Mouse (Mus musculus) liver, embryonic 14.5 days (tissue): Measurements from ENCODE around the gene Olfr715b. TPM values are rescaled to one million over a fixed set of nuclear protein-coding genes. Genes with fewer than 3 reads are reported as not detected.
"Not testable (repeated sequence)": the region's sequence is repeated elsewhere in the genome, so short reads cannot be mapped to it uniquely, and the experiment has no call there.

Experiments
- ATAC-seq: fragments of 200-750 bp; cut with Nextera tagmentation; 2 replicates; pipeline ENCODE4 v1.8.0; 2017; ENCODE audit warnings: moderate number of reproducible peaks, mild to moderate bottlenecking, moderate library complexity; ENCODE audit not compliant: insufficient read depth
- DNase-seq, 3 experiments: peaks; one replicate each; pipeline ENCODE4 v3.0.0-alpha.2; 2012 to 2013; ENCODE audit warnings: low read depth in 3 of 3, low spot score in 3 of 3
- H3K27ac ChIP-seq: fragments of 300-500 bp; sonication (generic); 2 replicates; pipeline ENCODE4 v1.5.1; 2014; ENCODE audit warnings: moderate library complexity, mild to moderate bottlenecking, control low read depth, inconsistent platforms
- H3K27me3 ChIP-seq: fragments of 300-500 bp; sonication (generic); 2 replicates; pipeline ENCODE4 v1.6.1; 2014; ENCODE audit warnings: mild to moderate bottlenecking, low read length, moderate library complexity; ENCODE audit not compliant: control insufficient read depth, insufficient read depth
- H3K36me3 ChIP-seq: fragments of 300-500 bp; sonication (generic); replicated peaks from 2 replicates; pipeline ENCODE4 v1.6.1; 2014; ENCODE audit warnings: low read depth; ENCODE audit not compliant: control insufficient read depth, insufficient read depth
- H3K4me1 ChIP-seq, 2 experiments: fragments of 200-500 bp in 1 of 2; fragments of 300-500 bp in 1 of 2; sonication (generic) in 1 of 2; replicated peaks; 2 replicates each; pipeline ENCODE4 v1.6.1; 2012 to 2014; ENCODE audit warnings: antibody characterized with exemption in 1 of 2, inconsistent platforms in 1 of 2, low read length in 1 of 2; ENCODE audit not compliant: control insufficient read depth in 2 of 2, insufficient read depth in 2 of 2
- H3K4me2 ChIP-seq: fragments of 300-500 bp; sonication (generic); 2 replicates; pipeline ENCODE4 v1.6.1; 2014; ENCODE audit warnings: low read depth, mild to moderate bottlenecking, control low read depth, moderate library complexity
- H3K4me3 ChIP-seq, 2 experiments: fragments of 200-500 bp in 1 of 2; fragments of 300-500 bp in 1 of 2; sonication (generic) in 1 of 2; 2 replicates each; pipeline ENCODE4 v1.5.1; 2012 to 2014; ENCODE audit warnings: low read depth in 2 of 2, low read length in 2 of 2, mild to moderate bottlenecking in 2 of 2, control low read depth in 1 of 2, inconsistent platforms in 1 of 2, moderate library complexity in 1 of 2; ENCODE audit not compliant: insufficient read depth in 1 of 2
- H3K9ac ChIP-seq: fragments of 300-500 bp; sonication (generic); replicated peaks from 2 replicates; pipeline ENCODE4 v1.6.1; 2014; ENCODE audit warnings: mild to moderate bottlenecking, control low read depth, moderate library complexity
- H3K9me3 ChIP-seq: fragments of 300-500 bp; sonication (generic); 2 replicates; pipeline ENCODE4 v1.6.1; 2016; ENCODE audit warnings: low read length, mixed read lengths; ENCODE audit not compliant: control insufficient read depth
- CTCF ChIP-seq: IDR thresholded peaks from 2 replicates; pipeline ENCODE4 v1.5.1; 2016; ENCODE audit warnings: antibody characterized with exemption, low read depth, control low read depth
- EP300 ChIP-seq: IDR thresholded peaks from 2 replicates; pipeline ENCODE4 v1.6.1; 2016; ENCODE audit warnings: antibody characterized with exemption, low read depth
- WGBS: fragments of 180-500 bp; shearing (Covaris S2); extraction: QIAGEN DNeasy Blood & Tissue Kit; methylation state at CpG from one replicate; pipeline ENCODE4 v1.1.7; 2014; ENCODE audit not compliant: insufficient replicate concordance; 5-methylcytosine and 5-hydroxymethylcytosine counted together
- polyA plus RNA-seq, 2 experiments: library from polyadenylated mRNA; depleted of rRNA in 1 of 2; stranded (reverse) in 1 of 2; unstranded in 1 of 2; fragments of >200 nt; fragmentation: Nextera tagmentation in 1 of 2; extraction: Ambion mirVana in 1 of 2; gene quantifications; 2 replicates each; pipeline versions ENCODE4 v1.2.1 to v1.2.3; 2012 to 2014

The Olfr715b gene
- polyA plus RNA-seq (2012; rRNA removed), result not detected in 2 replicates
- polyA plus RNA-seq (2014; fragmentation: Nextera tagmentation; extraction: Ambion mirVana), result not detected in 2 replicates

DNA sequence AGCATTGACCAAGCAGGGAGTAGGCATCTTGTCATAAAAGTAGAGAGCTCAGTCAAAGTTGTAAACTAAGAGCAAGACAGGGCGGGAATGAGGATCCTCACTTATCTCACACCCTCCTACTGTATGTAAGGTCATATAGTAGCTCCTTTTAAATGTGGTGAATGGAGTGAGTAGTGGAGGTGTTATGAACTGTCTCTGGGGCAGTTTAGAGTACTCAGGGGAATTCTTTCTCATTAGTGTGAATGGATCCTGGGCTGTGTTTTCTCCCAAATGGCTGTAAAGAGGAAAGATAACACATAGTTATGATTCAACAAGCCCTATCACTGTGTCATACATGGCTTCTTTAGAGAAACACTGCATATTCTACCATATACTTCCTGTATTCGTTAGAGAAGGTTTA, at the start of gene Olfr715b:
Olfr715b (minus strand) TSS at position 101 of the 400 bp plus-strand sequence.
- not testable (repeated sequence) for H3K9ac ChIP-seq, H3K4me3 ChIP-seq, DNase-seq, H3K27me3 ChIP-seq, H3K4me1 ChIP-seq, H3K4me2 ChIP-seq, H3K9me3 ChIP-seq, H3K27ac ChIP-seq, ATAC-seq, H3K36me3 ChIP-seq
- 45% methylated on average over 1 of the region's 2 CpGs for WGBS

DNA sequence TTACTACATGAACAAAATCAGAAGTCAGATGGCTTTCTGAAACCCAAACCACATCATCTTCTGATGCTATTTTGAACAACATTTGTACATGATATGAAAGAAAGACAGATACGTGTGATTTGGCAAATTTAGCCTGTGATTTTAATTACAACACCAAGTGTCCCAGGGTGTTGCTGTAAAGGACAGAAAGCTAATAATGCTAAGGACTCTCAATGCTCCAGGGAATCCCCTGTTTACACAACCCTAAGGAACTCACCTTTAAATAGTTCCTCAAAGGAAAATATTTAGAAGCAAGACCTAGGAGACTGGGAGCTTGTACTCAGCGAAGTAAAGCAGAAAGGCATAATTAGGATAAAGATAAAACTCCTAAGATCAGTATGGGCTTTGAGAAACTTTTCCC, 27.9 kb upstream of the Olfr715b start, which contains the start of gene Olfr716:
Olfr716 (plus strand) TSS at position 301 of the 400 bp plus-strand sequence.
- not testable (repeated sequence) for DNase-seq, H3K36me3 ChIP-seq, H3K9ac ChIP-seq, H3K4me3 ChIP-seq, H3K4me1 ChIP-seq, H3K27ac ChIP-seq, H3K27me3 ChIP-seq, H3K9me3 ChIP-seq, ATAC-seq, H3K4me2 ChIP-seq
- WGBS, result 44% methylated on average over 2 of the region's 2 CpGs

GRCm38 (mm10) chr7:107130983-107131382, 20.8 kb upstream of the Olfr715b start, which contains the start of gene Olfr715:
Olfr715 (minus strand) TSS chr7:107131083.
- not testable (repeated sequence) for H3K9me3 ChIP-seq, H3K36me3 ChIP-seq, H3K27me3 ChIP-seq, H3K4me3 ChIP-seq, H3K9ac ChIP-seq, H3K4me1 ChIP-seq, ATAC-seq, H3K4me2 ChIP-seq, H3K27ac ChIP-seq, DNase-seq
- 44% methylated on average over 1 of the region's 3 CpGs for WGBS

GRCm38 (mm10) chr7:107092920-107093319, 17.2 kb downstream of the Olfr715b start, which contains the start of gene Olfr17:
Olfr17 (plus strand) TSS chr7:107093220.
- no peak for TF ChIP-seq EP300
- TF ChIP-seq CTCF, result no peak
- H3K9ac ChIP-seq, result no peak within 1 kb of the TSS
- whole genome bisulfite sequencing, result 25% methylated on average over 1 of the region's 1 CpGs
- no peak within 1 kb of the TSS for H3K27ac ChIP-seq
- H3K27me3 ChIP-seq, result no peaks in the 10 kb centered on the region
- no peaks in the 10 kb centered on the region for H3K4me1 ChIP-seq
- ATAC-seq (no peak), DNase-seq (no peak)
- H3K4me2 ChIP-seq, result no peak within 1 kb of the TSS
- H3K4me3 ChIP-seq, result no peak within 1 kb of the TSS
- H3K36me3 ChIP-seq, result no peaks in the 10 kb centered on the region
- no peaks in the 10 kb centered on the region for H3K9me3 ChIP-seq

DNA sequence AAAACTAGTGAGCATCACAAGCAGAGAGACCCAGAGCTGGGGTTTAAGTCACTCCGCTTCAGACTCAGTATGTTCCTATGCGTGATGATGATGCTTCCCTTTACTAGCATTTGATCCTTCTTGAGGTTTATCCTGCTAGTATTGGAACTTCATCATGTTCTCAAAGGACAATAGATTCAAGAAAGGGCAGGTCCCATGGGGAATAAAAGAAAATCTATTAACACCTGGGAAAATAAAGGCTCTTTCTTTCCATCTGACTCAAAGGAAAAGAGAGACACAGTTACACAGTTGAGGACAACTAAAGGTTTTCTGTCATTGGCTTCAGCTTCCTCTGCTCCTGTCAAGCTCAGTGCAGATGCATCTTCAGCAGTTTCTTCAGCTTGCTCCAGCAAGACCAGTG, 39.5 kb downstream of the Olfr715b start, which contains the start of gene Olfr714:
Olfr714 (plus strand) TSS at position 301 of the 400 bp plus-strand sequence.
- H3K36me3 ChIP-seq, result no peaks in the 10 kb centered on the region
- H3K9ac ChIP-seq, result no peak within 1 kb of the TSS
- ATAC-seq, result no peak
- no peak within 1 kb of the TSS for H3K27ac ChIP-seq
- no peaks in the 10 kb centered on the region for H3K27me3 ChIP-seq
- H3K4me2 ChIP-seq, result no peak within 1 kb of the TSS
- no peak for DNase-seq
- WGBS, result 67% methylated on average over 2 of the region's 2 CpGs
- no peak for TF ChIP-seq CTCF
- TF ChIP-seq EP300, result no peak
- no peak within 1 kb of the TSS for H3K4me3 ChIP-seq
- no peaks in the 10 kb centered on the region for H3K4me1 ChIP-seq
- no peaks in the 10 kb centered on the region for H3K9me3 ChIP-seq

Other genes with a start within 250 kb of the Olfr715b start
- gene Olfr704, start 247.2 kb downstream of the Olfr715b start, polyA plus RNA-seq (2012; rRNA removed), result not detected in 2 replicates
- gene Olfr704, start 247.2 kb downstream of the Olfr715b start, polyA plus RNA-seq (2014; fragmentation: Nextera tagmentation; extraction: Ambion mirVana), result not detected in 2 replicates
- not detected in 2 replicates for gene Olfr705, start 233.5 kb downstream of the Olfr715b start, polyA plus RNA-seq (2012; rRNA removed)
- not detected in 2 replicates for gene Olfr705, start 233.5 kb downstream of the Olfr715b start, polyA plus RNA-seq (2014; fragmentation: Nextera tagmentation; extraction: Ambion mirVana)
- not detected in 2 replicates for gene Olfr706, start 222.2 kb downstream of the Olfr715b start, polyA plus RNA-seq (2012; rRNA removed)
- gene Olfr706, start 222.2 kb downstream of the Olfr715b start, polyA plus RNA-seq (2014; fragmentation: Nextera tagmentation; extraction: Ambion mirVana), result not detected in 2 replicates
- not detected in 2 replicates for gene Olfr707, start 209.1 kb downstream of the Olfr715b start, polyA plus RNA-seq (2012; rRNA removed)
- gene Olfr707, start 209.1 kb downstream of the Olfr715b start, polyA plus RNA-seq (2014; fragmentation: Nextera tagmentation; extraction: Ambion mirVana), result not detected in 2 replicates
- not detected in 2 replicates for gene Olfr1532-ps1, start 202.4 kb downstream of the Olfr715b start, polyA plus RNA-seq (2012; rRNA removed)
- not detected in 2 replicates for gene Olfr1532-ps1, start 202.4 kb downstream of the Olfr715b start, polyA plus RNA-seq (2014; fragmentation: Nextera tagmentation; extraction: Ambion mirVana)
- not detected in 2 replicates for gene Olfr709-ps1, start 178.2 kb downstream of the Olfr715b start, polyA plus RNA-seq (2012; rRNA removed)
- not detected in 2 replicates for gene Olfr709-ps1, start 178.2 kb downstream of the Olfr715b start, polyA plus RNA-seq (2014; fragmentation: Nextera tagmentation; extraction: Ambion mirVana)
- gene Olfr710, start 162.1 kb downstream of the Olfr715b start, polyA plus RNA-seq (2012; rRNA removed), result not detected in 2 replicates
- gene Olfr710, start 162.1 kb downstream of the Olfr715b start, polyA plus RNA-seq (2014; fragmentation: Nextera tagmentation; extraction: Ambion mirVana), result not detected in 2 replicates
- gene Olfr6, start 146.4 kb downstream of the Olfr715b start, polyA plus RNA-seq (2012; rRNA removed), result not detected in 2 replicates
- not detected in 2 replicates for gene Olfr6, start 146.4 kb downstream of the Olfr715b start, polyA plus RNA-seq (2014; fragmentation: Nextera tagmentation; extraction: Ambion mirVana)
- not detected in 2 replicates for gene Olfr711, start 134.9 kb downstream of the Olfr715b start, polyA plus RNA-seq (2012; rRNA removed)
- not detected in 2 replicates for gene Olfr711, start 134.9 kb downstream of the Olfr715b start, polyA plus RNA-seq (2014; fragmentation: Nextera tagmentation; extraction: Ambion mirVana)
- not detected in 2 replicates for gene Olfr2, start 104.3 kb downstream of the Olfr715b start, polyA plus RNA-seq (2012; rRNA removed)
- gene Olfr2, start 104.3 kb downstream of the Olfr715b start, polyA plus RNA-seq (2014; fragmentation: Nextera tagmentation; extraction: Ambion mirVana), result not detected in 2 replicates
- gene Olfr713, start 79.2 kb downstream of the Olfr715b start, polyA plus RNA-seq (2012; rRNA removed), result not detected in 2 replicates
- gene Olfr713, start 79.2 kb downstream of the Olfr715b start, polyA plus RNA-seq (2014; fragmentation: Nextera tagmentation; extraction: Ambion mirVana), result not detected in 2 replicates
- gene Olfr714, start 39.4 kb downstream of the Olfr715b start, polyA plus RNA-seq (2012; rRNA removed), result not detected in 2 replicates
- gene Olfr714, start 39.4 kb downstream of the Olfr715b start, polyA plus RNA-seq (2014; fragmentation: Nextera tagmentation; extraction: Ambion mirVana), result not detected in 2 replicates
- not detected in 2 replicates for gene Olfr17, start 17.1 kb downstream of the Olfr715b start, polyA plus RNA-seq (2012; rRNA removed)
- not detected in 2 replicates for gene Olfr17, start 17.1 kb downstream of the Olfr715b start, polyA plus RNA-seq (2014; fragmentation: Nextera tagmentation; extraction: Ambion mirVana)
- not detected in 2 replicates for gene Olfr715, start 20.7 kb upstream of the Olfr715b start, polyA plus RNA-seq (2012; rRNA removed)
- not detected in 2 replicates for gene Olfr715, start 20.7 kb upstream of the Olfr715b start, polyA plus RNA-seq (2014; fragmentation: Nextera tagmentation; extraction: Ambion mirVana)
- not detected in 2 replicates for gene Olfr716, start 28.0 kb upstream of the Olfr715b start, polyA plus RNA-seq (2012; rRNA removed)
- gene Olfr716, start 28.0 kb upstream of the Olfr715b start, polyA plus RNA-seq (2014; fragmentation: Nextera tagmentation; extraction: Ambion mirVana), result not detected in 2 replicates
- gene Nlrp14, start 56.6 kb upstream of the Olfr715b start, polyA plus RNA-seq (2012; rRNA removed), result not detected in 2 replicates
- not detected in 2 replicates for gene Nlrp14, start 56.6 kb upstream of the Olfr715b start, polyA plus RNA-seq (2014; fragmentation: Nextera tagmentation; extraction: Ambion mirVana)
- gene Rbmxl2, start 99.1 kb upstream of the Olfr715b start, polyA plus RNA-seq (2012; rRNA removed), result not detected in 2 replicates
- not detected in 2 replicates for gene Rbmxl2, start 99.1 kb upstream of the Olfr715b start, polyA plus RNA-seq (2014; fragmentation: Nextera tagmentation; extraction: Ambion mirVana)